Mouse (Mus musculus): ENCODE data around the gene Cbx7. TPM values are rescaled to one million over a fixed set of nuclear protein-coding genes. Genes with fewer than 3 reads are reported as not detected.
A peak's percentile ranks its signal among the peaks of the same experiment; 100 is the strongest.

Gene Cbx7
- polyA plus RNA-seq, 1 experiment from 2014 or later = 1.5 TPM

- Histone ChIP-seq H3K27ac (replicated peaks in 1 of 2; ENCODE audit: control insufficient read depth in 1 of 2, insufficient read depth in 1 of 2, low read depth in 2 of 2, low read length in 2 of 2) (no peak overlapping the region), H3K36me3 (ENCODE audit: control insufficient read depth, insufficient read depth, low read length) (no peaks in the 10 kb centered on the region), H3K4me2 (ENCODE audit: low read length) (no peak overlapping the region), H3K4me3 (ENCODE audit: control insufficient read depth in 1 of 2, insufficient read depth in 1 of 2, low read depth in 1 of 2, low read length in 2 of 2) (no peak overlapping the region), H3K27me3 (ENCODE audit: control insufficient read depth, insufficient read depth, low read length) (peaks cover 20% of the 10 kb centered on the region), H3K4me1 (ENCODE audit: control insufficient read depth in 2 of 2, insufficient read depth in 2 of 2, low read length in 2 of 2) (no peaks in the 10 kb centered on the region), H3K9ac (ENCODE audit: low read length) (no peak overlapping the region), H3K9me3 (ENCODE audit: control insufficient read depth, low read length) (no peaks in the 10 kb centered on the region)
- ATAC-seq (ENCODE audit: insufficient number of reproducible peaks, insufficient read depth, low FRiP score, low read depth) = no peak
- 84% methylated on average over 12 of the region's 12 CpGs for WGBS
Measured at GRCm38 (mm10) chr15:79939020-79939419, 31.9 kb downstream of the Cbx7 start.

DNA sequence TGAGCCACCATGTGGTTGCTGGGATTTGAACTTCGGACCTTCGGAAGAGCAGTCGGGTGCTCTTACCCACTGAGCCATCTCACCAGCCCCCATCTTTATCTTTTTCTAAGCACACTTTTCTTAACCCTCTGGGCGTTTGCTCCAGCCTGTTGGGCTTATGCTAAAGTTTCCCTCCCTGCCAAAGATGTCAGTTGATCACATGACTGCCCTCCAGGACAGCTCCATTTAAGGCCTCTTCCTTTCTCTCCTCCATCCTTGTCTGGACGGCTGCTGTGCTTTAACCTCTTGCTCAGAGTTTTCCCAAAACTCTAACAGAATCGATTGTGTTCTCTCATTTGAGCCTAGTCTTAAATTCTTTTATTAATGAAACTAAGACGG is 34.6 kb downstream of the Cbx7 start:
- Histone ChIP-seq H3K36me3 (ENCODE audit: control insufficient read depth, insufficient read depth, low read length) (no peaks in the 10 kb centered on the region), H3K27me3 (ENCODE audit: control insufficient read depth, insufficient read depth, low read length) (peaks cover 43% of the 10 kb centered on the region), H3K4me2 (ENCODE audit: low read length) (no peak overlapping the region), H3K4me1 (ENCODE audit: control insufficient read depth in 2 of 2, insufficient read depth in 2 of 2, low read length in 2 of 2) (peaks cover 3% of the 10 kb centered on the region in 2 experiments; a peak in 2 of 4 replicates), H3K9me3 (ENCODE audit: control insufficient read depth, low read length) (no peaks in the 10 kb centered on the region), H3K9ac (ENCODE audit: low read length) (no peak overlapping the region), H3K27ac (replicated peaks in 1 of 2; ENCODE audit: control insufficient read depth in 1 of 2, insufficient read depth in 1 of 2, low read depth in 2 of 2, low read length in 2 of 2) (no peak overlapping the region), H3K4me3 (ENCODE audit: control insufficient read depth in 1 of 2, insufficient read depth in 1 of 2, low read depth in 1 of 2, low read length in 2 of 2) (no peak overlapping the region)
- 72% methylated on average over 7 of the region's 7 CpGs for WGBS
- ATAC-seq (ENCODE audit: insufficient number of reproducible peaks, insufficient read depth, low FRiP score, low read depth) = no peak

GRCm38 (mm10) chr15:79935654-79936373 is 35.1 kb downstream of the Cbx7 start:
- 37% methylated on average over 9 of the region's 9 CpGs for whole genome bisulfite sequencing
- Histone ChIP-seq H3K27ac (replicated peaks in 1 of 2; ENCODE audit: control insufficient read depth in 1 of 2, insufficient read depth in 1 of 2, low read depth in 2 of 2, low read length in 2 of 2) (no peak overlapping the region), H3K9ac (ENCODE audit: low read length) (no peak overlapping the region), H3K4me1 (ENCODE audit: control insufficient read depth in 2 of 2, insufficient read depth in 2 of 2, low read length in 2 of 2) (peaks cover 3% of the 10 kb centered on the region in 2 experiments; a peak in 2 of 4 replicates), H3K4me2 (ENCODE audit: low read length) (no peak overlapping the region), H3K36me3 (ENCODE audit: control insufficient read depth, insufficient read depth, low read length) (no peaks in the 10 kb centered on the region), H3K4me3 (ENCODE audit: control insufficient read depth in 1 of 2, insufficient read depth in 1 of 2, low read depth in 1 of 2, low read length in 2 of 2) (no peak overlapping the region), H3K27me3 (ENCODE audit: control insufficient read depth, insufficient read depth, low read length) (peaks cover 48% of the 10 kb centered on the region), H3K9me3 (ENCODE audit: control insufficient read depth, low read length) (no peaks in the 10 kb centered on the region)
- no peak for ATAC-seq (ENCODE audit: insufficient number of reproducible peaks, insufficient read depth, low FRiP score, low read depth)

GRCm38 (mm10) chr15:79934776-79935175 is 36.1 kb downstream of the Cbx7 start:
- Histone ChIP-seq H3K4me2 (ENCODE audit: low read length) (no peak overlapping the region), H3K9ac (ENCODE audit: low read length) (no peak overlapping the region), H3K27me3 (ENCODE audit: control insufficient read depth, insufficient read depth, low read length) (peaks cover 54% of the 10 kb centered on the region), H3K9me3 (ENCODE audit: control insufficient read depth, low read length) (no peaks in the 10 kb centered on the region), H3K27ac (replicated peaks in 1 of 2; ENCODE audit: control insufficient read depth in 1 of 2, insufficient read depth in 1 of 2, low read depth in 2 of 2, low read length in 2 of 2) (no peak overlapping the region), H3K4me1 (ENCODE audit: control insufficient read depth in 2 of 2, insufficient read depth in 2 of 2, low read length in 2 of 2) (peaks cover 3% of the 10 kb centered on the region in 2 experiments; a peak in 2 of 4 replicates), H3K36me3 (ENCODE audit: control insufficient read depth, insufficient read depth, low read length) (no peaks in the 10 kb centered on the region), H3K4me3 (ENCODE audit: control insufficient read depth in 1 of 2, insufficient read depth in 1 of 2, low read depth in 1 of 2, low read length in 2 of 2) (no peak overlapping the region)
- 12% methylated on average over 10 of the region's 10 CpGs for WGBS
- no peak for ATAC-seq (ENCODE audit: insufficient number of reproducible peaks, insufficient read depth, low FRiP score, low read depth)

GRCm38 (mm10) chr15:79933670-79934514 is 37.0 kb downstream of the Cbx7 start:
- WGBS = 3% methylated on average over 22 of the region's 22 CpGs
- H3K4me3 ChIP-seq (ENCODE audit: control insufficient read depth in 1 of 2, insufficient read depth in 1 of 2, low read depth in 1 of 2, low read length in 2 of 2) = peak overlapping the region in 1 of 2 experiments; percentile 14; a peak in 1 of 4 replicates

GRCm38 (mm10) chr15:79933052-79933669 is 37.8 kb downstream of the Cbx7 start:
- no peak overlapping the region for H3K27ac ChIP-seq (replicated peaks in 1 of 2; ENCODE audit: control insufficient read depth in 1 of 2, insufficient read depth in 1 of 2, low read depth in 2 of 2, low read length in 2 of 2)
- WGBS = 5% methylated on average over 22 of the region's 22 CpGs
- H3K4me3 ChIP-seq (ENCODE audit: control insufficient read depth in 1 of 2, insufficient read depth in 1 of 2, low read depth in 1 of 2, low read length in 2 of 2) = peak overlapping the region in 1 of 2 experiments; percentile 62; a peak in 3 of 4 replicates
- peaks cover 58% of the 10 kb centered on the region for H3K27me3 ChIP-seq (ENCODE audit: control insufficient read depth, insufficient read depth, low read length)
- no peaks in the 10 kb centered on the region for H3K36me3 ChIP-seq (ENCODE audit: control insufficient read depth, insufficient read depth, low read length)
- no peaks in the 10 kb centered on the region for H3K9me3 ChIP-seq (ENCODE audit: control insufficient read depth, low read length)
- peaks cover 3 to 4% of the 10 kb centered on the region in 2 experiments; a peak in 3 of 4 replicates for H3K4me1 ChIP-seq (ENCODE audit: control insufficient read depth in 2 of 2, insufficient read depth in 2 of 2, low read length in 2 of 2)
- ATAC-seq (ENCODE audit: insufficient number of reproducible peaks, insufficient read depth, low FRiP score, low read depth) = no peak
- peak overlapping the region; percentile 90 for H3K4me2 ChIP-seq (ENCODE audit: low read length)
- H3K9ac ChIP-seq (ENCODE audit: low read length) = no peak overlapping the region

More at GRCm38 (mm10) chr15:79933670-79934514, 37.0 kb downstream of the Cbx7 start:
- Histone ChIP-seq H3K9me3 (ENCODE audit: control insufficient read depth, low read length) (no peaks in the 10 kb centered on the region), H3K36me3 (ENCODE audit: control insufficient read depth, insufficient read depth, low read length) (no peaks in the 10 kb centered on the region), H3K4me1 (ENCODE audit: control insufficient read depth in 2 of 2, insufficient read depth in 2 of 2, low read length in 2 of 2) (peaks cover 3% of the 10 kb centered on the region in 2 experiments; a peak in 2 of 4 replicates), H3K4me2 (ENCODE audit: low read length) (peak overlapping the region; percentile 28), H3K27me3 (ENCODE audit: control insufficient read depth, insufficient read depth, low read length) (peaks cover 58% of the 10 kb centered on the region), H3K27ac (replicated peaks in 1 of 2; ENCODE audit: control insufficient read depth in 1 of 2, insufficient read depth in 1 of 2, low read depth in 2 of 2, low read length in 2 of 2) (no peak overlapping the region), H3K9ac (ENCODE audit: low read length) (no peak overlapping the region)
- no peak for ATAC-seq (ENCODE audit: insufficient number of reproducible peaks, insufficient read depth, low FRiP score, low read depth)

DNA sequence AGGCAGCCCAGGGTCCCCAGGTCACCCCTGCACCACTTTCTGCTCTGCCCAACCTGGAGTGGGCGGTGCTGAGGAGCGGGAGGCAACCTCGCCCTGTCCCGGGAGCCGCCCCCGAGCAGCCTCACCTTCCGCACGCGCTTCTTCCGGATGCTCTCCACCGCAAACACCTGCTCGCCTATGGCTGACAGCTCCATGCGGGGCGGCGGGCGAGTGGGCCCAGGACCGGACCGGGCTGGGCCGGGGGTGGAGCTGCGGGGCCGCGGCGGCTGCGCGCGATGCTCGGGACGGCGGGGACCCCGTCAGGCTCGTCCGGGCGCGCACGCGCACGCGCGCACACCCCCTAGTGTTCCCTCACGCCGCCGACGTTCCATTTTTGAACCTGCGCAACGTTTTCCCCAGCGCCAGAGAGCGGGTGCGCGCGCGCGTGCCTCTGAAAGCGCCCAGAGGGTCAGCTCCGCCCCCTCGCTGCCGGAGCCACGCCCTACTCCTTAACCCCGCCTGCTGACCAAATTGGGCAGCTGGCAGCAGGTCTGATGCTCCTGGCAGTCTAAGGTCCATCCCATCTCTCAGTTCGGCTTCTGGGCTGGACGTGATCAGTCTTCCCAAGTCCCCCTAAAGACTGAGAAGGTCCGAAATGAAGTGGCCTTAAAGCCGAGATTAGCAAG is 38.5 kb downstream of the Cbx7 start:
- Histone ChIP-seq H3K36me3 (ENCODE audit: control insufficient read depth, insufficient read depth, low read length) (no peaks in the 10 kb centered on the region), H3K9me3 (ENCODE audit: control insufficient read depth, low read length) (no peaks in the 10 kb centered on the region), H3K9ac (ENCODE audit: low read length) (peak overlapping the region; percentile 71), H3K27me3 (ENCODE audit: control insufficient read depth, insufficient read depth, low read length) (peaks cover 58% of the 10 kb centered on the region), H3K4me2 (ENCODE audit: low read length) (peak overlapping the region; percentile 90), H3K4me1 (ENCODE audit: control insufficient read depth in 2 of 2, insufficient read depth in 2 of 2, low read length in 2 of 2) (peaks cover 5 to 7% of the 10 kb centered on the region in 2 experiments; a peak in 3 of 4 replicates), H3K27ac (replicated peaks in 1 of 2; ENCODE audit: control insufficient read depth in 1 of 2, insufficient read depth in 1 of 2, low read depth in 2 of 2, low read length in 2 of 2) (no peak overlapping the region), H3K4me3 (ENCODE audit: control insufficient read depth in 1 of 2, insufficient read depth in 1 of 2, low read depth in 1 of 2, low read length in 2 of 2) (peak overlapping the region; percentile 56 to 62)
- ATAC-seq (ENCODE audit: insufficient number of reproducible peaks, insufficient read depth, low FRiP score, low read depth) = peak; percentile 68
- under 1% methylated on average over 54 of the region's 62 CpGs for WGBS

Measured in heart, embryonic 14.5 days (tissue).